8 mouse cellular contexts compared by ENCODE assay signal in the genomic region with DNA sequence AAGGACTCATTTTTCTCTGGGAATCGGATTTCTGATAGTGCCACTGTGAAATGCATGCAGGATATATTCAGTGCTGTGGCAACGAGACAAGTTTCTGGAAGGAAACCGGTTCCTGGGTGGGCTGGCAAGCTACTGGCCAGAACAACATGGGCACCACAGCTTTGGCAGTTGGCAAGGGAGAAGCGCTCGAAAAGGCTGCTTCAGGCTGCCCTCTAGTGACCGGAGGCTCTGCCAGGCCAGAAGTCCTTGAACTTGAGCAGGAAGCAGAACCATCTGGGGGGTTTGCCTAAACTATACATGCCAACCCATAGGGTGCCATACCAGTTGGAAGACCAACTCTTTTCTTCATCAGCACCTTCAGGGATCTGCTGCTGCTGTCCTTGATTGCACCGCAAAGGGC. TPM values are rescaled to one million over a fixed set of nuclear protein-coding genes. Genes with fewer than 3 reads are reported as not detected.
DNase-seq lines count a peak whose midpoint lies in the region; ATAC-seq lines count a peak whose summit lies in the region.

No protein-coding gene starts in this region.

- intact Hi-C loops in left cerebral cortex, postnatal 14 days (cut with DNase I), result loop anchor here (2.0 to 5.0 kb wide), 2 partner anchors 34 to 149 kb away; partner anchors contain the start of gene Rasal2

- no peak overlapping the region for H3K4me2 ChIP-seq in kidney, embryonic 14.5 days (replicated peaks; ENCODE audit: low read depth, low read length)
- H3K4me2 ChIP-seq in hindbrain, embryonic 16.5 days (ENCODE audit: low read length), result no peak overlapping the region

- ATAC-seq in kidney, embryonic 14.5 days (ENCODE audit: low FRiP score, low TSS enrichment), result no peak
- ATAC-seq in common myeloid progenitor, adult 5-6 weeks (replicated peaks; ENCODE audit: low read depth, poor library complexity, severe bottlenecking), result peak; percentile 55
- ATAC-seq in hindbrain, embryonic 16.5 days, result peak; percentile 60; the same call in 1 of the 2 replicates

- no peak overlapping the region for H3K9ac ChIP-seq in kidney, embryonic 14.5 days (ENCODE audit: low read depth, low read length)
- no peak overlapping the region for H3K9ac ChIP-seq in hindbrain, embryonic 16.5 days (ENCODE audit: low read depth, low read length)

- H3K27me3 ChIP-seq in kidney, embryonic 14.5 days (ENCODE audit: control insufficient read depth, insufficient read depth, low read length), result no peaks in the 10 kb centered on the region
- no peaks in the 10 kb centered on the region for H3K27me3 ChIP-seq in hindbrain, embryonic 16.5 days (replicated peaks; ENCODE audit: control insufficient read depth, insufficient read depth, low read length)
- peaks cover 25% of the 10 kb centered on the region for H3K27me3 ChIP-seq in limb, embryonic 10.5 days (ENCODE audit: low read depth, poor library complexity, severe bottlenecking)

- no peak overlapping the region for H3K27ac ChIP-seq in kidney, embryonic 14.5 days (ENCODE audit: low read depth, low read length)
- no peak overlapping the region for H3K27ac ChIP-seq in hindbrain, embryonic 16.5 days (ENCODE audit: low read depth, low read length)
- no peak overlapping the region for H3K27ac ChIP-seq in limb, embryonic 10.5 days

- WGBS in kidney, embryonic 14.5 days, result 61% methylated on average over 7 of the region's 7 CpGs
- WGBS in hindbrain, embryonic 16.5 days, result 51% methylated on average over 7 of the region's 7 CpGs
- WGBS in limb, embryonic 10.5 days, result 66% methylated on average over 7 of the region's 7 CpGs

- H3K4me1 ChIP-seq in kidney, embryonic 14.5 days (ENCODE audit: control insufficient read depth, insufficient read depth, low read length), result peaks cover 8% of the 10 kb centered on the region; the same call in 1 of the 2 replicates
- peaks cover 20% of the 10 kb centered on the region for H3K4me1 ChIP-seq in hindbrain, embryonic 16.5 days (ENCODE audit: control insufficient read depth, insufficient read depth, low read depth, low read length)
- H3K4me1 ChIP-seq in limb, embryonic 10.5 days, result peaks cover 67% of the 10 kb centered on the region

- H3K4me3 ChIP-seq in kidney, embryonic 14.5 days (ENCODE audit: low read length), result no peak overlapping the region
- H3K4me3 ChIP-seq in hindbrain, embryonic 16.5 days (ENCODE audit: low read length), result no peak overlapping the region
- H3K4me3 ChIP-seq in limb, embryonic 10.5 days, result no peak overlapping the region

- no peaks in the 10 kb centered on the region for H3K36me3 ChIP-seq in kidney, embryonic 14.5 days (ENCODE audit: control insufficient read depth, insufficient read depth, low read length)
- H3K36me3 ChIP-seq in hindbrain, embryonic 16.5 days (ENCODE audit: control insufficient read depth, insufficient read depth, low read length), result no peaks in the 10 kb centered on the region
- no peaks in the 10 kb centered on the region for H3K36me3 ChIP-seq in limb, embryonic 10.5 days

- H3K9me3 ChIP-seq in kidney, embryonic 14.5 days (ENCODE audit: control insufficient read depth, low read length), result no peaks in the 10 kb centered on the region
- no peaks in the 10 kb centered on the region for H3K9me3 ChIP-seq in hindbrain, embryonic 16.5 days (ENCODE audit: control insufficient read depth, low read length)
- no peaks in the 10 kb centered on the region for H3K9me3 ChIP-seq in limb, embryonic 10.5 days (replicated peaks)

- peak; percentile 85 for DNase-seq in kidney, adult 18-20 months
- peak; percentile 68 for DNase-seq in adipocyte (ENCODE audit: low spot score)
- DNase-seq in left cerebral cortex, postnatal 14 days (ENCODE audit: low spot score in 2 of 2), result peak; percentile 74 to 76
- DNase-seq in right cerebral cortex, postnatal 10 days (ENCODE audit: low spot score in 2 of 2), result peak; percentile 80 to 84
- DNase-seq in limb, embryonic 10.5 days (ENCODE audit: low spot score), result no peak

RNA-seq across cellular contexts. Expression of gene Cryzl2, which starts 12.1 kb away (rescaled TPM):
- polyA plus RNA-seq in kidney, embryonic 14.5 days (2014; fragmentation: Nextera tagmentation; extraction: Ambion mirVana), result 13.3 and 17.7 TPM in 2 replicates
- total RNA-seq in common myeloid progenitor, adult 5-6 weeks (2017), result 17.1 and 28.8 TPM in 2 replicates
- 8.3 and 9.7 TPM in 2 replicates for polyA plus RNA-seq in hindbrain, embryonic 16.5 days (2015; fragmentation: Nextera tagmentation; extraction: Ambion mirVana)
- 1 to 10 TPM; 3.0 to 4.8 TPM for total RNA-seq in left cerebral cortex, postnatal 14 days (2021)
- polyA plus RNA-seq in limb, embryonic 10.5 days (2016; fragmentation: Nextera tagmentation; extraction: Ambion mirVana), result 4.6 and 7.6 TPM in 2 replicates

RNA-seq across cellular contexts. Expression of gene Rasal2, which starts 33.9 kb away (rescaled TPM):
- 9.3 and 11.3 TPM in 2 replicates for polyA plus RNA-seq in kidney, embryonic 14.5 days (2014; fragmentation: Nextera tagmentation; extraction: Ambion mirVana)
- total RNA-seq in common myeloid progenitor, adult 5-6 weeks (2017), result 2.4 TPM in 2 replicates
- polyA plus RNA-seq in hindbrain, embryonic 16.5 days (2015; fragmentation: Nextera tagmentation; extraction: Ambion mirVana), result 35.4 and 37.1 TPM in 2 replicates
- 10 to 100 TPM; 62.9 to 77.3 TPM for total RNA-seq in left cerebral cortex, postnatal 14 days (2021)
- 5.8 and 6.2 TPM in 2 replicates for polyA plus RNA-seq in limb, embryonic 10.5 days (2016; fragmentation: Nextera tagmentation; extraction: Ambion mirVana)
